Mouse (Mus musculus) embryonic fibroblast, embryonic 13.5 days (primary cell): ENCODE results near the gene Dennd4a. TPM values are rescaled to one million over a fixed set of nuclear protein-coding genes. Genes with fewer than 3 reads are reported as not detected.

ENCODE experiments used
- H3K27ac ChIP-seq: 2 replicates; pipeline ENCODE4 v1.5.1; 2012; ENCODE audit warnings: low read length, control low read depth, inconsistent platforms; ENCODE audit not compliant: insufficient read depth
- H3K4me1 ChIP-seq: 2 replicates; pipeline ENCODE4 v1.6.1; 2011; ENCODE audit warnings: low read length; ENCODE audit not compliant: control insufficient read depth, insufficient read depth
- H3K4me3 ChIP-seq: 2 replicates; pipeline ENCODE4 v1.5.1; 2011; ENCODE audit warnings: mild to moderate bottlenecking, control low read depth, low read length; ENCODE audit not compliant: insufficient read depth
- CTCF ChIP-seq: IDR thresholded peaks from 2 replicates; pipeline ENCODE4 v1.5.1; 2011; ENCODE audit warnings: mild to moderate bottlenecking, control low read depth, low read length, moderate library complexity, borderline replicate concordance; ENCODE audit not compliant: insufficient read depth
- POLR2A ChIP-seq: IDR thresholded peaks from 2 replicates; pipeline ENCODE4 v1.6.1; 2011; ENCODE audit warnings: low read depth, mild to moderate bottlenecking, control low read depth, low read length, moderate library complexity
- polyA plus RNA-seq: library from polyadenylated mRNA; stranded (reverse); fragments of >200 nt; gene quantifications from 2 replicates; pipeline ENCODE4 v1.2.4, GENCODE M21; 2011; ENCODE audit warnings: low read depth; ENCODE audit not compliant: missing spikeins, insufficient read length

Dennd4a gene
- polyA plus RNA-seq, 1 experiment = 51.0 TPM

DNA sequence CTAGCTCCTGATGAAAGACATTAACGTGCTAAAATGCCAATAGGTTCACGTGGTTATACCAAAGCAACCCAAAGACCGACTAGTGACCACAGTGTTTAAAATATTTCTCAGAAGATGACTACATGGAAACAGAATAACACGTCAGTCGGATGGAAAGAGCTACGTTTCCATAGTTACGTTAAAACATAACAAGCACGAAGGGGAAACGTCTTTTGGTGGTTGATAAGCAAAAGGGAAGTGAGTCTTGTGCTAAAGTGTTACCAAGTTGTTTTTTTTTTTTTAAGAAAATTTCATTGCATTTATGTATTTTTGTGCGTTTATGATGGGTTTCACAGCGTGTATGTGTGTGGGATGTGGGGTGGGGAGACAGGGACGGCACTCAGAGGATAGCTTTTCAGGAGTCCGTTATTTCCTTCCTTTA is 21.8 kb upstream of the Dennd4a start:
- Histone ChIP-seq H3K27ac (no peak overlapping the region), H3K4me3 (no peak overlapping the region), H3K4me1 (peaks cover 13% of the 10 kb centered on the region)
- TF ChIP-seq POLR2A (no peak), CTCF (no peak)

DNA sequence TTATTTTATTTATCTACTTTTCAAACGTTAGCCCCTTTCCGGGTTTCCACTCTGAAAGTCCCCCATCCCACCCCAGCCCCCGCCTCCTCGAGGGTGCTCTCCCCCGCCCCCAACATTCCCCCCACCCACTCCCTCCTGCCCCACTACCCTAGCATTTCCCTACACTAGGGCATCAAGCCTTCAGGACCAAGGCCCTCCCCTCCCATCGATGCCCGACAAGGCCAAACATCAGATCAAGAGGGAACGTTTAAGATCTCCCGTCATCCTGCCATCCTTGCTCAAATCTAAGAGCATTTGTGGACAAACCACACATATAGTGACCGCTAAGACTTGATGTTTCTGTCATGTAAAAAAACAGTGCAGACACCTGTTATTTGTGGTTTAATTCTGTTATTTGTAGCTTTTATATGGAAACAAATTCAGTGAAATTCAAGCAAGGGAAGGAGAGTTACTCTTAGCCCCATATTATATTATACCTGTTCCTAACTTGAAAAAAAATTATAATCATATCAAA is 21.2 kb upstream of the Dennd4a start:
- Histone ChIP-seq H3K4me1 (peaks cover 13% of the 10 kb centered on the region), H3K4me3 (no peak overlapping the region), H3K27ac (no peak overlapping the region)
- TF ChIP-seq POLR2A (no peak), CTCF (no peak)

DNA sequence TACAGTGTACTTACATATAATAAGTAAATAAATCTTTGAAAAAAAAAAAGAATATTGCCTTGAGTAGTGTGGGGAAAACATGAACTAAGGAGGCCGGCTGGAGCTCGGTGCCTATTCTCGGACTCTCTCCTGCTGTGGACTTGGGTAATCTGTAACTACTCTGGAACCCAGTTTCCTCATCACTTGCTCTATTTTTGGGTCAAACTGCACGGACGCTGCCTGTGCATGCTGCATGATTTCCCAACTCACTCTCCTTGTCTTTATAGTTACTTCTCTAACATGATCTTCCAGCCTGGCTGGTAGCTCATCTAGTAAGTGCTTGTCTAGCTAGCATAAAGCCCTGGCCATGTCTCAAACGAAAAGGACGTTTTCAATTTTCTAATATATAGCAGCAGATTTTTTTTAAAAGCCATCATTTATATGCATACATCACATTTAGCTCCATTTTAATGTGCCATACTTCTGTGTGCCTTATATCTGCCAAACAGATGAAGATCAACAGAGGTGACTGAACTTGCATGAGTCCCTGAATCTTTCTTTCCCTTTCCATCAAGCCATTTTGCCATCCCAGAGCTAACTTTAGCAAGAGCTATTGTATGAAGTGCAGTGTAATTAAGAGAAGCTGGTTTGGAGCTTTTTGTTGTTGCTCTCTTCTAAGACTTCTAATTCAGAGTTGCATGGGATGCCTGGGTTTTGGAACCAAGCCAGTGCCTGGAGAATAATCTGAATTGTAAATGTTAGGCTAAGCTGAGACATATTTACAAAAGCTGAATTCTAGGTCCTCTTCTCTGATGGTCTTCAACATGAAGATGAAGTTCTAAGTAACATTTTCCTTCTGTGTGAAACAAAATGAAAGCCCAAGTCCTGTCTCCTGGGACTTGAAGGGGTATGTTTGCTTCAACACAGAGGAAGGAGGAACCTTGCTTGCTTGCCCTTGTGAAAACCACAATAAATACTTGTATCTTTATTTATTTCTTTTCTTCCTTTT is 20.2 kb upstream of the Dennd4a start:
- H3K4me1 ChIP-seq = peaks cover 11% of the 10 kb centered on the region
- no peak overlapping the region for H3K4me3 ChIP-seq
- no peak for TF ChIP-seq CTCF
- no peak for TF ChIP-seq POLR2A
- peak overlapping the region; percentile 98 for H3K27ac ChIP-seq

DNA sequence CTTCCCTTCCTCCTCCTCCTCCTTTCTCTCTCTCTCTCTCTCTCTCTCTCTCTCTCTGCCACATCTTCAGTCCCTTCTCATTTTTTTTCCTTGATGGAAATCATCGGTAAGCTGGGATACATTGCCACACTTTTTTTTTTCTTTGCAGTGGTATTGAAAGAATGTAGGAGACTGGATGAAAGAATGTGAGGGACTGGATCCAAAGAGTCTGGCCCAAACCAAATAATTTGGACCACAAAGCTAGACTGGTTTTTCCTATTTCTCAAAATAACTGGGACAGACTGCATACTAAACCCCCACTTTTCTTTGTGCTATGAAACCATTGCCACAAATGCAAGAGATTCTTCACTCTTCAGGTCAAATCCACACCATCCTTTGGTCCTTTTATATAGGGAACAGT is 19.5 kb upstream of the Dennd4a start:
- H3K4me1 ChIP-seq = peaks cover 11% of the 10 kb centered on the region
- TF ChIP-seq CTCF (no peak), POLR2A (no peak; the same call in 1 of the 2 replicates)
- H3K4me3 ChIP-seq = no peak overlapping the region
- peak overlapping the region; percentile 99 for H3K27ac ChIP-seq

DNA sequence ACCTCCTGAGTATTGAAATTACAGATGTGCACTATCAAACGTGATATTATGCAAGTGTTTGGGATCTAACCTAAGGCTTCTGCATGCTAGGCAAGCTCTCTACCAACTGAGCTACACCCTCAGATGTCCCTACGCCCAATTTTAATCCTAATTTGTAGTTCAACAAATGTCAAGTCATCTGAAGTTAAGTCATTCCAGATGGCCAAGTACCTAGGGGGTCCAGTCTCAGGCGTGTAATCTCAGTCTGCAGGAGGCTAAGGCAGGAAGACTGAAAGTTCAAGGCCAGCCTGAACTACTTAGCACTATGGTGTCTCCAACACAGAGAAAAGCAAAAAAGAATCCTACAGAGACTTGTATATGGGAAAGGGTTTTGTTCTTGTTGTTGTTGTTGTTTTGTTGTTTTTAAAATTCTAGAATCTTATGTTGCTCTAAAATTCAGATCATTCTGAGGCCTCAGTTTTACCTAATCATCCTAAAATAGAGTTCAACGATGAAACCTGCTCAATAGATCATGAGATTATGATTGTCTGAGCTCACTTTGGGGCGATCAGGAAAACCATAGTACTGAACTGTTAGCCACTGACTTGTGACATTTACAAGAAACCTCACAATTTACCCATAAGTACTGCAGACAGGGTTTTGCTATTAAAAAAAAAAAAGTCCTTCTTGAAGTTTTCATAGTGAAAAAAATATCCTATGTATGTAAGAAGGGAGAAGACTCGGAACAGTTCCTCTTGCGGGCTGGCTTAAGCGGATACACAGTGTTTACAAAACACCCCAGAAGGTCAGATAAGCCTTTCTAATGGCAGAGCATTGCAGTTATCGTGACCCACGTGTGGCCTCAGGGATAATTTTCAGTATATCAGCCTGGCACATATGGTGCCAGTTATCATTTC is 18.5 kb upstream of the Dennd4a start:
- TF ChIP-seq CTCF (no peak), POLR2A (no peak)
- Histone ChIP-seq H3K4me1 (peaks cover 11% of the 10 kb centered on the region), H3K27ac (peak overlapping the region; percentile 99), H3K4me3 (no peak overlapping the region)

DNA sequence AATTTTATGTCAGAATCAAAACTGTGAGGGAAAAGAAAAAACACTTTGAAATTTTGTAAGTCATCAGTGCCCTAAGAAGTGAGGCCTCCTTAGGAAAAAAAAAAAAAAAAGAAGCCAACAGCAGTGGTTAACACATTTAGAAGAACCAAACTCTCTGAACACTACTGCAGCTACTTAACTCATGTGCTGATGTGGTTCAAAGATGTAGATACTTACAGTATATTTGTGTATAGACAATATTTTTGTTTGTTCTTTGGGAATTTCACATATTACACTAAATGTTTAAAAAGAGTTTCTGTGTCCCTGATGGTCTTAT is 17.9 kb upstream of the Dennd4a start:
- Histone ChIP-seq H3K27ac (peak overlapping the region; percentile 49; the same call in 1 of the 2 replicates), H3K4me3 (no peak overlapping the region), H3K4me1 (peaks cover 11% of the 10 kb centered on the region)
- TF ChIP-seq POLR2A = no peak
- TF ChIP-seq CTCF = no peak

DNA sequence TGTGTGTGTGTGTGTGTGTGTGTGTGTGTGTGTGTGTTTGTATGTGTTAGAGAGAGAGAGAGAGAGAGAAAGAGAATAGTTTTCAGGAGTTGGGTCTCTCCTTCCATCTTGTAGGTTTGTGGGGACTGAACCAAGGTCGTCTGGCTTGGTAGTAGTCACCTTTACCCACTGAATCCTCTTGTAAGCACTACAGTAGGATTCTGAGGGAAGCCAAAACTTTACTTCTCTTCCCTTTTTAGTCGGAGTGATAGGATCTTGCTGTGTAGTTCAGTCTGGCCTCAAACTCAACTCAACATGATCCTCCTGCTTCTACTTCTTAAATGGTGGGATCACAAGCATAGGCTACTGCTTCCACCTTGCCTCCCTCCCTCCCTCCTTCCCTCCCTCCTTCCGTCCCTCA is 17.3 kb upstream of the Dennd4a start:
- TF ChIP-seq POLR2A = no peak
- TF ChIP-seq CTCF = no peak
- Histone ChIP-seq H3K4me1 (peaks cover 11% of the 10 kb centered on the region), H3K4me3 (no peak overlapping the region), H3K27ac (peak overlapping the region; percentile 34; the same call in 1 of the 2 replicates)

DNA sequence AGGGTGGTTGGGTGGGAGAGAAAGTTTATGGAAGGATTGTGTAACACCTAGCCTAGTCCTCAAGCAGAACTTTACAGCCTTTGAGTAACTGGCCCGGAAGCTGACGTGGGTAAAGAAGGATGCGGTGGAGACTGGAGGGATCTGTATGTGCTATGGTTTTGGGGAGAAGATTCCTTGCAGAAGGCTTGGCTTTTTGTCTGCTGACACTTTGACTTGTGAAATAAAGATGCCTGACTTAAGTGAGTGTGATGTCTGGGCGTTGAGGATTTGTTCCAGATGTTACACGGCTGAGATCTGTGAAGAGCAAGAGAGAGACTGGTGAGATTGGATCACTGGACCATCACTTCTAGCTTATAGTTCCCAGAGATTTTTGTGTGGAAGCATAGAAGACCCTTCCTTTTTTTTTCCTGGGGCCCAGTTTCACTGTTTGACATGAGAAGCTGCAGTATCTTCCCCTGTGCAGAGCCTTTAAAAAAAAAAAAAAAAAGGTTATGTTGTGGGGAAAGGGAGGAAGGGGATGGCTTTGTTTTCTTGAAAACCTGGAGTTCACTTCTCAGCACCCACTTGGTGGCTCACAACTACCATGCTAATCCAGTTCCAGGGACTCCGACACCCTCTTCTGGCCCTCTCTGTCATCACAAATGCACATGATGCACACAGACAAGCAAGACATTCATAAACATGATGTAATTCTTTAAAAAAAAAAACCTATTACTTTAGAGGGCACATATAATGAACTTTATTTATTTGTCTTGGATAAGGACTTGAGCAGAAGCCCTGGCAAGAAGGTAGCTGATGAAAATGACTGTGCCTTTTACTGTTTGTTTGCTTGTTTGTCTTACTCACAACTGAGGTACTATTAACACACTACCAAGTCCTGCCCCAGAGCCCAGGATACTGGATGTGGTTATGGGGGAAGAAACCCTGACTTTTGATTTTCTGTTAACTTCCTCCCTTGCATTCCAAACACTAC is 16.4 kb upstream of the Dennd4a start:
- peaks cover 11% of the 10 kb centered on the region for H3K4me1 ChIP-seq
- TF ChIP-seq CTCF = no peak
- TF ChIP-seq POLR2A = no peak
- H3K27ac ChIP-seq = peak overlapping the region; percentile 34
- no peak overlapping the region for H3K4me3 ChIP-seq
